Mouse (Mus musculus): Measurements from ENCODE around the gene Pcdh7. TPM values are rescaled to one million over a fixed set of nuclear protein-coding genes. Genes with fewer than 3 reads are reported as not detected.

The Pcdh7 gene
- polyA plus RNA-seq, 2 experiments = 12.5 to 13.7 TPM

GRCm38 (mm10) chr5:57943611-57944010 is 225.8 kb downstream of the Pcdh7 start:
- Histone ChIP-seq H3K4me2 (replicated peaks; ENCODE audit: low read depth, low read length, severe bottlenecking) (no peak overlapping the region), H3K27me3 (ENCODE audit: control insufficient read depth, insufficient read depth, low read length) (no peaks in the 10 kb centered on the region), H3K36me3 (ENCODE audit: control insufficient read depth, insufficient read depth, low read length) (no peaks in the 10 kb centered on the region), H3K4me1 (ENCODE audit: control insufficient read depth, insufficient read depth, low read length) (no peaks in the 10 kb centered on the region), H3K9me3 (ENCODE audit: control insufficient read depth, low read length) (no peaks in the 10 kb centered on the region), H3K9ac (ENCODE audit: low read depth, low read length, severe bottlenecking) (no peak overlapping the region), H3K27ac (replicated peaks; ENCODE audit: low read depth, low read length) (no peak overlapping the region), H3K4me3 (replicated peaks; ENCODE audit: low read length) (no peak overlapping the region)
- no peak for DNase-seq (ENCODE audit: low spot score)
- ATAC-seq (ENCODE audit: low FRiP score, low read depth) = no peak
- WGBS = 55% methylated on average over 2 of the region's 2 CpGs
- TF ChIP-seq POLR2A (IDR thresholded peaks at IDR 0.05; ENCODE audit: borderline replicate concordance, extremely low read depth, insufficient read depth, insufficient read length) = no peak

GRCm38 (mm10) chr5:57945419-57945818 is 227.7 kb downstream of the Pcdh7 start:
- 30% methylated on average over 3 of the region's 3 CpGs for WGBS
- no peak for ATAC-seq (ENCODE audit: low FRiP score, low read depth)
- no peak overlapping the region for H3K4me2 ChIP-seq (replicated peaks; ENCODE audit: low read depth, low read length, severe bottlenecking)
- no peak for TF ChIP-seq POLR2A (IDR thresholded peaks at IDR 0.05; ENCODE audit: borderline replicate concordance, extremely low read depth, insufficient read depth, insufficient read length)
- no peak overlapping the region for H3K9ac ChIP-seq (ENCODE audit: low read depth, low read length, severe bottlenecking)
- H3K9me3 ChIP-seq (ENCODE audit: control insufficient read depth, low read length) = no peaks in the 10 kb centered on the region
- H3K4me3 ChIP-seq (replicated peaks; ENCODE audit: low read length) = no peak overlapping the region
- H3K36me3 ChIP-seq (ENCODE audit: control insufficient read depth, insufficient read depth, low read length) = no peaks in the 10 kb centered on the region
- no peaks in the 10 kb centered on the region for H3K4me1 ChIP-seq (ENCODE audit: control insufficient read depth, insufficient read depth, low read length)
- peak; percentile 16 for DNase-seq (ENCODE audit: low spot score)
- no peaks in the 10 kb centered on the region for H3K27me3 ChIP-seq (ENCODE audit: control insufficient read depth, insufficient read depth, low read length)
- H3K27ac ChIP-seq (replicated peaks; ENCODE audit: low read depth, low read length) = no peak overlapping the region

DNA sequence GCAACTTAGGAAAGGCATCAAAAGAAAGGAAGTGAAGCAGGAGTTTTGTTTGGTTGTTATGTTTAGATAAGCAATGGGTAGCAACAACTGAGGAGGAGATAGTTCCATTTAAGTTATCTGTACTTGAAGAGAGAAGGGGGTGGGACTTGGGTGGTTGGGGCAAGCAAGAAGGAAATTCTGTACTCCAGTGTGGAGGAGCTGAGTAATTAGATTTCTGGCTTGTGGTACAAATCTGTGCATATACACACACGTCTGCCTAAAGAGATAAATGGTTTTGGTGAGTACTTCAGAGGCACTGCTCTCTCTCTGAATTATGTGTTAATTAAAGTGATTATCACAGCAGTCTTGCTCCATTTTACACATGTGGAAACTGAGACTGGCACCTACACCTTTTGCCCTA is 241.6 kb downstream of the Pcdh7 start:
- H3K4me2 ChIP-seq (replicated peaks; ENCODE audit: low read depth, low read length, severe bottlenecking) = no peak overlapping the region
- TF ChIP-seq POLR2A (IDR thresholded peaks at IDR 0.05; ENCODE audit: borderline replicate concordance, extremely low read depth, insufficient read depth, insufficient read length) = no peak
- H3K4me3 ChIP-seq (replicated peaks; ENCODE audit: low read length) = no peak overlapping the region
- H3K4me1 ChIP-seq (ENCODE audit: control insufficient read depth, insufficient read depth, low read length) = no peaks in the 10 kb centered on the region
- no peak for ATAC-seq (ENCODE audit: low FRiP score, low read depth)
- H3K36me3 ChIP-seq (ENCODE audit: control insufficient read depth, insufficient read depth, low read length) = no peaks in the 10 kb centered on the region
- no peaks in the 10 kb centered on the region for H3K27me3 ChIP-seq (ENCODE audit: control insufficient read depth, insufficient read depth, low read length)
- H3K27ac ChIP-seq (replicated peaks; ENCODE audit: low read depth, low read length) = no peak overlapping the region
- 46% methylated on average over 1 of the region's 1 CpGs for WGBS
- H3K9ac ChIP-seq (ENCODE audit: low read depth, low read length, severe bottlenecking) = no peak overlapping the region
- DNase-seq (ENCODE audit: low spot score) = no peak
- no peaks in the 10 kb centered on the region for H3K9me3 ChIP-seq (ENCODE audit: control insufficient read depth, low read length)

DNA sequence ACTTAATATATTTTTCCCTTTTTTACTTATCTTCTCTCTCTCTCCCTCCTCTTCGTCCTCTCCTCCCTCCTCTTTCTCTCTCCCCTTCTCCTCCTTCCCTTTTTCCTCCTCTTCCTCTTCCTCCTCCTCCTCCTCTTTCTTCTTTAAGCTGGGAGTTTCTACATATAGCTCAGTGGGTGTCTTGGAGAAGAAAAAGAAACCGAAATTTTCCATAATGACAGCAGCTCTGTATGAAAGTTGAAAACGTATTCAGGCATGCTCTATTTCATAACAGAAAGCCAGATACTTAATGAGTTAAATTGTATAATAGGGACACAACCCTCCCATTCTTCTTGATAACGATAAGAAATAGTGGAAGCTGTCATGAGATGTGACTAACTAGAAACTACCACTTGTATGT is 246.0 kb downstream of the Pcdh7 start:
- H3K27me3 ChIP-seq (ENCODE audit: control insufficient read depth, insufficient read depth, low read length) = no peaks in the 10 kb centered on the region
- no peak for TF ChIP-seq POLR2A (IDR thresholded peaks at IDR 0.05; ENCODE audit: borderline replicate concordance, extremely low read depth, insufficient read depth, insufficient read length)
- H3K4me2 ChIP-seq (replicated peaks; ENCODE audit: low read depth, low read length, severe bottlenecking) = no peak overlapping the region
- no peak for DNase-seq (ENCODE audit: low spot score)
- WGBS = 72% methylated on average over 4 of the region's 4 CpGs
- no peak overlapping the region for H3K27ac ChIP-seq (replicated peaks; ENCODE audit: low read depth, low read length)
- no peaks in the 10 kb centered on the region for H3K9me3 ChIP-seq (ENCODE audit: control insufficient read depth, low read length)
- no peak overlapping the region for H3K4me3 ChIP-seq (replicated peaks; ENCODE audit: low read length)
- H3K9ac ChIP-seq (ENCODE audit: low read depth, low read length, severe bottlenecking) = no peak overlapping the region
- no peaks in the 10 kb centered on the region for H3K4me1 ChIP-seq (ENCODE audit: control insufficient read depth, insufficient read depth, low read length)
- H3K36me3 ChIP-seq (ENCODE audit: control insufficient read depth, insufficient read depth, low read length) = no peaks in the 10 kb centered on the region
- no peak for ATAC-seq (ENCODE audit: low FRiP score, low read depth)

DNA sequence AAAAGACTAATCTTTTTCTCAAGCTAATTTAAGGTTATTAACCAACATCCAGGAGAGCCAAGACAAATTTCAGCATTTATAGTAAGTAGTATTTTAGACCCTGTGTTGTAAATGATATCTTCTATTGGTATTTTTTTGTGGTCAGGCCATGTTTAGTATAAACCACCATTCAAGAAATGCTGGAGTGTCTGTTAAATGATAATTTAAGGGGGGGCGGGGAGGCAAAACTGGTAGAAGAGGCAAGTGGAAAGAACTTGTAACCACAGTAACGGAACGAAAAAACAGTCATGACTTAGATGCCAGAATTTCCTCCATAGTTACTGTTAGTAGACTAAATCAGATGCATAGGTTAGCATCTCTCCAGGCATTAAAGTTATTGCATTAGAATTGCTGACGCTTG is 246.4 kb downstream of the Pcdh7 start:
- Histone ChIP-seq H3K4me3 (replicated peaks; ENCODE audit: low read length) (no peak overlapping the region), H3K9ac (ENCODE audit: low read depth, low read length, severe bottlenecking) (no peak overlapping the region), H3K9me3 (ENCODE audit: control insufficient read depth, low read length) (no peaks in the 10 kb centered on the region), H3K36me3 (ENCODE audit: control insufficient read depth, insufficient read depth, low read length) (no peaks in the 10 kb centered on the region), H3K4me2 (replicated peaks; ENCODE audit: low read depth, low read length, severe bottlenecking) (no peak overlapping the region), H3K27ac (replicated peaks; ENCODE audit: low read depth, low read length) (no peak overlapping the region), H3K27me3 (ENCODE audit: control insufficient read depth, insufficient read depth, low read length) (no peaks in the 10 kb centered on the region), H3K4me1 (ENCODE audit: control insufficient read depth, insufficient read depth, low read length) (no peaks in the 10 kb centered on the region)
- no peak for ATAC-seq (ENCODE audit: low FRiP score, low read depth)
- 80% methylated on average over 4 of the region's 4 CpGs for WGBS
- TF ChIP-seq POLR2A (IDR thresholded peaks at IDR 0.05; ENCODE audit: borderline replicate concordance, extremely low read depth, insufficient read depth, insufficient read length) = no peak
- no peak for DNase-seq (ENCODE audit: low spot score)

DNA sequence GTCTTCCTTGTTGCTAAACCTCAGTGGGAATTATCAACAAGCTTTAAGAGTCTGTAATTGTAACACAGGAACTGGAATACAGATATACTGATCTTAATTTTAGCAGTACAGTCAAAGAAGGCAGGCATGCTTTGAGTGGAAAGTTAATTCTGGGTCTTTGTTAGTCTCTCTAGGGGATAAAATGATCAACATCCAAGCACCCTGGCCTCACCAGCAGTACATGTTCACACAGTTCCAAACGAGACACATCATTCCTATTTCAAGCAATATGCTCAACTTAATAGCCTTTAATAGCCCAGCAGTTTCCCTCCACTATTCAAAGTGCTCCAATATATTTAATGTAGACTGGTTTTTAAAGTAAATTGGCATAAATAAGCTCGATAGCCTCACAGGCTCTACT is 275.8 kb downstream of the Pcdh7 start:
- Histone ChIP-seq H3K9me3 (ENCODE audit: control insufficient read depth, low read length) (no peaks in the 10 kb centered on the region), H3K4me2 (replicated peaks; ENCODE audit: low read depth, low read length, severe bottlenecking) (no peak overlapping the region), H3K27ac (replicated peaks; ENCODE audit: low read depth, low read length) (no peak overlapping the region), H3K27me3 (ENCODE audit: control insufficient read depth, insufficient read depth, low read length) (no peaks in the 10 kb centered on the region), H3K4me3 (replicated peaks; ENCODE audit: low read length) (no peak overlapping the region), H3K36me3 (ENCODE audit: control insufficient read depth, insufficient read depth, low read length) (no peaks in the 10 kb centered on the region), H3K4me1 (ENCODE audit: control insufficient read depth, insufficient read depth, low read length) (no peaks in the 10 kb centered on the region), H3K9ac (ENCODE audit: low read depth, low read length, severe bottlenecking) (no peak overlapping the region)
- 49% methylated on average over 2 of the region's 2 CpGs for WGBS
- TF ChIP-seq POLR2A (IDR thresholded peaks at IDR 0.05; ENCODE audit: borderline replicate concordance, extremely low read depth, insufficient read depth, insufficient read length) = no peak
- ATAC-seq (ENCODE audit: low FRiP score, low read depth) (no peak), DNase-seq (ENCODE audit: low spot score) (no peak)

All from limb, embryonic 14.5 days (tissue).